Mouse (Mus musculus): ENCODE data around the gene Arhgef40.

Gene Arhgef40

DNA sequence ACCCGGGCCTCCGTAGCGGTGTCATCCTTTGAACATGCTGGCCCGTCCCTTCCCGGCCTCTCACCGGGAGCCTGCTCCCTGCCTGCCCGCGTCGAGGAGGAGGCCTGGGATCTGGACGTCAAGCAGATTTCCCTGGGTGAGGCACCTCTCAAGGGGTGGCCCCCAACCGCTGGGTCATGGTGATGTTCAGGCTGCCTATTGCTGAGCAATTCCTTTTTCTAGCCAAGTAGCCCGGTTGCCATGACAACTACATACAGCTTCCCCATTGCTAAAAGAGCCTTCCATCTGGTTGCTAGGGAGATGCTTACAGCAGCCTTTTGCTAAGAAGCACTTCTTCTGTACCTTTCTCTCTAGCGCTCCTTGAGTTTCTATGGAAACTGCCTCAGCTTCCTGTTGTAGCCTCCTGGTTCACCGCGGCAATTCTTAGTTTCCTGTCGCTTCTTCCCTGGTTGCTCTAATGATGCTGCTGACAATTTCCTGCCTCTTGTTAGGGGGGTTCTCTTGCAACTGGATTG is 19.5 kb downstream of the Arhgef40 start:
- peak; percentile 82 for DNase-seq (ENCODE audit: low read depth)

DNA sequence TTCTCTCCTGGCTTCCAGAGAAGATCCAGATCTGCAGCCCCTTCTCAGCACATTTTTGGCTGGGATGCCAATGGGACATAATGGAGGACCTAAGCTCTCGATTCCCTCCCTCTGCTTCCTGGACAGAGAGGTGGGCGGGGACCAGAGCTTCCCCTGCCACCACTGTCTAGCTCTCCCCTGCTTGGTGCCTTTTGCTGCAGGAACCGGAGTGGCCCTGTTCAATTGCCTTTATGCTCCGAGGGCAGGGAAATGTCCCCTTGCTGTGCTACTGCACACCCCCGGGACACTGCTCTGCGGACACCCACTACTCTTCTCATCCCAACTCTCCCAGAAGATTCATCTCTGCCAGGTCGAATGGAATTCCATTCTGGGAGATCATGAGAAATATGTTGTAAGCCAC is 20.6 kb downstream of the Arhgef40 start:
- DNase-seq (ENCODE audit: low read depth): no peak

DNA sequence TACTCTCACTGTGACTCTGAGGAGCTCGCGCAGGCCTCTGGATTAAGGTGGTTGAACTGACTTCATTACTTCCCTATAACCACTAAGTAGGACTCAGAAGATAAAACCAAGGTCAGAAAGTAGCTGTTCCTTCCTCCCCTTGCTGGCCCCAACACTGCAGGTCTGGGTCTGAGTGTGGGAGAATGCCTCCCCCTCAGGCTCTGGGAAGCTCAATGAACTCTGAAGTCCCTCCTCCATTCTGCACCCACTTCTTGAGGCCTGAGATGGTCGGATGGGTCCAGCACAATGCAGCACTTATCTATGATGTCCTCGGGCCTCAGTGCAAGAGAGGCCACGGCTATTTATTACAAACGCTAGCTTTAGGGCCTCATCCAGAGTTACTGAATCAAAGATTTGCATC is 21.1 kb downstream of the Arhgef40 start:
- DNase-seq (ENCODE audit: low read depth): no peak

DNA sequence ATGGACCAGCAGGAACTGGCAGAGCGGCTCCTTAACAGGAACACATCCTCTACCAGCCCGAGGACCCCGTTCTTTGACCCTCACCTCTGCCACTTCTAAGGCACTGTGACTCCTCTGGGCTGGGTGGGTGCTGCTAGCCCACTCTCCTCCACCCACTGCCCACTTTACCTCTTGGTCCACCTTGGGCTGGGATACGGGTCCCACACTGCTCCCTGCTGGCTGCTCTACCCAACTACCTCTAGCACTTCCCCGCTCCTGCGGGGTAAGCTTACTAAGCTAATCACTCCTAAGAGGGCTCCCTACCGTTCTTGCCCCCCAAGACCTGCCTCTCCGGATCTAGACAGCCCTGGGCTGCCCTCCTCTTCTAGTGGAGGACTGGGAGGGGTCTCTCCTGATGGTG is 21.7 kb downstream of the Arhgef40 start:
- DNase-seq (ENCODE audit: low read depth): no peak

DNA sequence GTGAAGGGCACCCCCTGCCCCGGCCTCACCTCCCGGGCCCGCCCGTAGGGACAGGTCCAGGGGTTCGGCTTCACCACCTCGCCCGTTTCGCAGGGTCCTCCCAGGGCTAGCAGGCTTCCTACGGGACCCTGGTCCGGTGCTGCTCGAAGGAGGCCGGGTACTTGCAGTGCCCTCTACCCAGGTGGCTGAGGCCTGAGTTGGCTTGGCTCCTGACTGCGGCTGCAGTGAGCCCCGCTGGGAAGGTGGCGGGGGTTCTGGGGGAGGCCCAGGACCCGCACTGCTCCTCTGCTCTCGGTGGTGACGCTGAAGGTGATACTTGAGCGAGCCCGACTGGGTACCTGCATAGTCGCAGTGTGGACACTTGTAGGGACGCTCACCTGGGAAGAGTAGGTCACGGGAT is 22.3 kb downstream of the Arhgef40 start:
- no peak for DNase-seq (ENCODE audit: low read depth)

DNA sequence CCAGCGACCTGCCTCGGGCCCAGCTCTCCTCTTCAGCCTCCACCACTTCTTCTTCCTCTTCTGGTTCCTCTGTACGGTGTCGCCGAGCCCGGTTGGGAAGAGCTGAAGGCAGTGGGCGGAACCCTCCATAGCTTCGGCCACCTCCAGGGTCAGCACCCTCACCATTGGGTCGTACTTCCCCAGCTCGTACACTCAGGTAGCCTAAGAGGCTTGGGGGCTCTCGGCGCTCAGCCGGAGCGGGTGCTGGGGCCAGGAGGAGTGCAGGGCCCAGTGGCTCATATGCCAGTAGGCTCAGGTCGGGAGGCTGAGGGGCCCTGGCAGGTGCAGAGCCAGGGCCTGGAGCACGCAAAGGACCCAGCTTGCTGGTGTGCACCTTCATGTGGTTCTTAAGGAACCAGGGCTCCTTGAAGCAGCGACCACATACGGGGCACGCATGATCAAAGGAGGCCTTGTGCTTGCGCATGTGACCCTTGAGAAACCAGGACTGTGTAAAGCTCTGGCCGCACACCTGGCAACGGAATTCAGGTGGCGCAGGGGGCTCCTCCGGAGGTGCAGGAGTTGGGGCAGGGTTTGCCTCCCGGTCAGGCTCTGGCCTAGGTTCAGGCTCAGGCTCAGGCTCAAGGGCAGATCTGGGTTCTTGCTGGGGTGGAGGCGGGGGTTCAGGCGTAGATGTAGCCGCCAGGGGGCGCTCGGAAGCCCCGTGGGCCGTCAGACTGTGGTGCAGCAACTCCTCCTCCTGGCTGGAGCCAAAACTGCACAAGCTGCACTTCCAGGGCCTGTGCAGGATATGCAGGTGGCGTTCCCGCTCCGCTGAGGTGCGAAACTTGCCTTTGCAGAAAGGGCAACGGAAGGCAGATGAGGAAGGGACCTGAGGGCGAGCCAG is 24.0 kb downstream of the Arhgef40 start:
- DNase-seq (ENCODE audit: low read depth): peak; percentile 96

DNA sequence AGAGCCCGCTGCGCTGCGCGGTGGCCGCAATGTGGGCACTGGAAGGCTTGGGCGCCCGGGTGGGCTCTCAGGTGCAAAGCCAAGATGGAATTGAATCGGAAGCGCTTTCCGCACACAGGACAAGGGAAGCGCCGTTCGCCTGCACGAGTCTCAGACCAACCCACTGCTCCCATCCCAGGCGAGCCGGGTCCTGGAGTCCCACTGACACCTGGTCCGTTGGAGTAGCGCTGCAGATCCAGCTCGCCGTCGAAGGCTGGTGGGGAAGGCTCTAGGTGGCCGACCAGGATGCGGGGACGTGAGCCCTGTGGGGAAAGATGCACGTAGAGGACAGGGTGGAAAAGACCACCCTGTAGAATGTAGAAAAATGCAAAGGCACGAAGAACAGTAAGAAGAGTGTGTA is 24.8 kb downstream of the Arhgef40 start:
- DNase-seq (ENCODE audit: low read depth): no peak

DNA sequence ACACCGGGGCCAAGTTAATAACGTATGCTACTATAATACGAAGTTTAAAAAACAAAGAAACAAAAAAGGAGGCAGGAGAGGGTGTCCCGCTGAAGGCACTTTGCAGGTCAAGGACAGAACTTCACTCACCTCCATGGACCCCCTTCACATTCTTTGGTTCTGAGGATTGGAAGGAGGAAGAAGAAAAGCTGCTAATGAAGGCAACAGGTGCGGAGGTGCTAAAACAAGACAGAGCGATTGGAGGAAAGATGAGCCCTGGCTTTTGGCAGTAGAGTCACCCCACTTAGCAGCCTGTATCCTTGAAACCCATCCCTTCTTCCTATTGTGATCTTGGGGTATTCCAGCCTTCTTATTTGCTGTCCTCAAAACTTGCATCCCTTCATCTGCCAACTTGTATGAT is 25.3 kb downstream of the Arhgef40 start:
- DNase-seq (ENCODE audit: low read depth): no peak

DNA sequence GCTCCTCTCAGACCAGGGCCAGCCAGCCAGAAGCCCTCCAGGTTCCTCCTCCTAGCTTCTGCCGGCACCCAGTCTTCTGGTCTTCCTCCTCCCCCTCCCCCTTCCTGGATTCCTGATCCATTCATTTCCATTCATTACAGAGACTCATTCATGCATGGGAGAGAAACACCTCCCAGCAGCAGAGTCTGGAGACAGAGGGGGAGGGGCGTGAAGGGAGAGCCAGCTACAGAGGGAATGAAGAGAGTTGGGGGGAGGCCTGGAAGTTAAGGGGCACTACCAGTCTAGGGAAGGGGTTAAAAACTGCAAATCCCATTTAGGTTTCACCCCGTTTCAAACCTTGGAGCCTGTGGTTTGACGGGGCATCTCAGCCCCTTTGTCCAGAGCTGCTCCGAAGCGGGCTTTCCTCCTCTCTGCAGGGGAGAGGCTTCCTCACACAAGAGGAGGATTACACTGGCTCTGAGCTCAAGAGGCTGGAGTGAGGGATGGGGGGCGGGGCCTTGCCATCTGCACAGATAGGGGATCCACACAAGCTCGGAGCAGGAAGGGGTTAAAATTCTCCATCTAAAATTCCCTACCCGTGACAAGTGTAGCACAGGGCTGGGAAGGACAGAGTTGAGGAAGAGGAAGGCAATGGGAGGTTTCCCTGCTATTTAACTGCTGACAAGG is 26.1 kb downstream of the Arhgef40 start:
- no peak for DNase-seq (ENCODE audit: low read depth)

DNA sequence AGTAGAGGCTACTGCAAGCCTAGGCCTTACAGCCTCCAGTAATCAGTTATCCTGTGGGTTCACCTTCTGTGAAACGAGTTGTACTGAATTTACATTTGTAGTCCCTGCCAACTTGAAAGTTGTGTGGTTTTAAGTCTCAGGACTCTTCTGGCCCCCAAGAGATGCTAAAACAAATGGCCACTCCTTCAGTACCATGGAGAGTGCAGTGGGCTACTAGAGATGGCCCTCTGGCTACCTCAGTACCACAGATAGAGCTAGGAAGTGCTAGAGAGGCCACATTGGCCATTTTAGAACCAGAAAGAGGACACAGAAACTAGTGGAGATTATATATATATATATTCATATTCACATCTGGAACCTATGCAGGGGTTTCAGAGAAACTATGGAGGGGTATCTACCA is 27.2 kb downstream of the Arhgef40 start:
- no peak for DNase-seq (ENCODE audit: low read depth)

DNA sequence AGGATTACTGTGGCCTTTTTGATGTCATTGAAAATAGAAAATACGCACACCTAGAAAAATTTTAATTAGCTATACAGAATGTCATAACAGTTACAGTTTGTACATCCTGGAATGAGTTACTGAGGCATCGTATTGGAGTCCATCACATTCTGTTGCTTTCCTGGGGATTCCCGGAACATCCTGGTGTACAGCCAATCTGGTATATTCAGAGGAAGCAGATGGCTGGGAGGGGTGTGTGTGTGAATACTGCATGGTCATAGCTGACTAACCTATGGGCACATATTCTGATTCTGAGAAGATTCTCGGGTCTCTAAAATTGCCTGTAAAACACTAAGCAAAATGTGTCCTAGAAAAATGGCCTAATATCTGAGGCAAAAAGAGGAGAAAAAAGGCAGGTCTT is 27.6 kb downstream of the Arhgef40 start:
- no peak for DNase-seq (ENCODE audit: low read depth)

DNA sequence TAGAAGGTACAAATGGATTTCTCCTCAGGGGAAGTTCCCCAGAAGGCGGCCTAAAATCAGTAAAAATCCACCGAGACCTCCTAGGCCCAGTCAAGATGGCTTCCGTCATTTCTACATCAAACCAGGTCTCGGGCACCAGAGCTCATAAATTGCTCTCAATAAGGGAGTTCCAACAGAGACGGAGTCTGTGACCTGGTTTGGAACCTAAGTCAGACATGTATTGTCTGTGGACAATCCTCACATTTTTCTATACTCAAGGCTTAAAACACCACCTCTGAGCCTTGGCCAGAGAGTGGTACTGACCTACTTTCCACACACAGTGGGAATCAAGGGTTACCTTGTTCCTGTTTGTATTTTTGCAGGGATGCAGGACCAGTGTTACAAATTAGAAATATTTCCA is 28.0 kb downstream of the Arhgef40 start:
- no peak for DNase-seq (ENCODE audit: low read depth)

DNA sequence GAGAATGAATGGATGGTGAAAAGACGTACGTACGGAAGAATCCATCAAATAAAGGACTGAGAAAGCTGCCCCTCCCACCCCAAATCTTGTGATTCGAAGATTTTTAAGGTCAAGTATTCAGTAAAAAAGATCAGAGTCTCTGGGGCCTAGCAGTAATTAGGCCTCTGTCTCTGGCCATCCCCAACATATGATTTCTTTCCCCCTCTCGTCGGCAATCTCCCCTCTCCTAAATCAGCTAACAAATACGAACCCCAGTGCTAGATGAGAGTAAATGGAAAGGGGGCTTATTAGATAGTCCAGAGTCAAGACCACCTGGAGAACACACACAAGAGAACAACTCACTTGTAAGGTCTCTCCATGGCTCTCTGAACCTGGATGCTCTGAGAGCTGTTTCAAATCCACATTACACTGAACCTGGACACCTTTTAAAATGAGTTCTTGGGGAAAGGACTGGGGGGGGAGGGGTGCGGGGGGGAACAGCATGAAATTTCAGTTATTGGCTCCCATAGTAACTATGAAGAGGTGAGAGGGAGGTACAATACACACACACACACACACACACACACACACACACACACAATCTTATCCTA is 28.6 kb downstream of the Arhgef40 start:
- no peak for DNase-seq (ENCODE audit: low read depth)

DNA sequence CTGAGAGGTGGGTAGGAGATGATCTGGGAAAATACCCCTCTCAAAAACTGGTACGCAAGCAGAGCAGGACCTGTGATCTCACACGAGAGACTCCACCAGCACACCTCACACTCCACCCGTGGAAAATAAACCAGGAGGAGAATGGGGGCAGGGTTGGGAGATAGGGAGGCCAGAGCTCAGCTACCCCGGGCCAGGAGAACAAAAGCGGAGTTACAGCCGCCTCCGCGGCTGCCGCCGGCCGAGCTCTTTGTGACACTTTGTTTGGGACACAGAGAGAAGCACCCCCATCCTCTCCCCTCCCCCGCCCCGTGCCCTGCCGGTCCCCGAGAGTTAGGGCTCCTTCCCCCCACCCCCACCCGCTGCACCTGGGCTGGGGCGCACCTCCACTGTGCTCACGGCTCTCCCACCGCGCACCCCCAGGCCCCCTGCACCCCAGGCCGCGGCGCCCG is 29.3 kb downstream of the Arhgef40 start:
- peak; percentile 63 for DNase-seq (ENCODE audit: low read depth)

DNA sequence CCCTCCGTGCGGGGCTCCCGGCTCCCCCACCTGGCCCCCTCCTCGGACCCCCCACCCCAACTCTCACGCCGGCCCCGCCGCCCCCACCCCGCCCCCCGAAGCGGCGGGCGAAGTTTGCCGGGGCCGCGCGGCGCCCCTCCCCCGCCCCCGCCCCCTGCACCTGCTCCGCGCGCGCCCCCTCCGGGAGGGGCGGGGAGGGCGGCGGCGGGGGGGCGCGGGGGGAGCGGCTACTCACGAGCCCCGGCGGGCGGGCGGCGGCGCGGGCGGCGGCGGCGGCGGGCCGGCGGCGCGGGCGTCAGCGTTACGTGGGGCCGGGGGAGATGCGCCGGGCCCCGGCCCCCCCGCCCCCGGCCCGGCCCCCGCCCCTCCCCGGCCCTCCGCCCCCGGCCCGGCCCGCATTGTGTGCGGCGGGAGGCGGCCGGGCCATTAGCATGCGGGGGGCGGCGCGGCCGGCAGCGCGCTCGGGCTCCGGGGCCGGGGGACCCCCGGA is 29.8 kb downstream of the Arhgef40 start:
- DNase-seq (ENCODE audit: low read depth): no peak

DNA sequence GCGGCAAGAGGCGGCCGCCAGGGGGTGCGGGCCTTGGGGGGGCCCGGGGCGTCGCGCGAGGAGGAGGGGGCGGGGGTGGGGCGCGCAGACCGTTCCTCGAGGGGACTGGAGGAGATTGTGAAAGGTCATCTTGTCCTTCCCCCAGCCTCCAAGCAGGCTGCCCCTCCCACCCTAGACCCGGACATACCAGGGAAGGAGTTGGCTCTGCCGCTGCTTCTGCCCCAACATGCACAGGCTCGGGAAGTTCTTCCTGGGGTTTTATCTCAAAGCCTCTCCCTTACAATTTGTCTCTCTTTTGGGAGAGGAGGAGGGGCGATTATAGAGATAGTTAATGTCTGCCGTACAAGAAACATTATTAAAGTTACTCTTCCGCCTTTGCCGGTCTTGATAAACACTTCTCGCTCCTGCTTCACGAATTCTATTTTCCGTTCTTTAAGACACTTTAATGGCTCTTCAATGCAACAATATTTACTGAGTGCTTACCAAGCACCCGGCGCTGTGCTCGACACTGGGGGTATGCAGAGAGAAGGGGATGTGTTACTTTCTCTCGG is 30.3 kb downstream of the Arhgef40 start:
- DNase-seq (ENCODE audit: low read depth): peak; percentile 57

DNA sequence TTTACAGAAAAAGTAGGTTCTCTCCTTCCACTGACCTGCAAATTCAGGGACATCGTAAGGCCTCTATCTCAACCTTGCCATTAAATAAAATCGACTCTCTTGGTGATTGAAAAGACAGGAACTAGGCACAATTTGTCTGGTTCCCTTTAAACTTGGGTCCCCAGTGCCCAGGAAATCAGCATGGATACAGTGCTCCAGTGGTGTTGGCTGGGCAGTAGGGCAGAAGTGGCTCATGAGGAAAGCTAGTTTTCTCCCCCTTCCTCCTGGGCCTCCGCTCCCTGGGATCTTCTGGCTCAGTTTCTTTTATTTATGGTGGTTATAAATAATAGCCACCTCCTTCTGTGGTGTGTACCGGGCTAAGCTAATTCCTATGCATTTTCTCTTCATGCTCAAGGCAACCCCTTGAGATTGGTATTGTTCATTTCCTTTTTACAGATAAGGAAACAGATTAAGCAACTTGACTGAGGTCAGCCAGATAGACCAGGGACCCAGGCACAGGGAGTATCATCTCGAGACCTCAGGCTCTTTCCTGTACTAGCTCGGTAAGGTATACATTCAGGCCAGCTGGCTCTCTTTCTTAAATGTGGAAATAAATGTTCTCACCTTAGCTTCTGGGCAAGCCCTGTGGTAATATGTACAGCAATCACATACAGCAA is 31.1 kb downstream of the Arhgef40 start, which contains the start of gene Tmem253:
TSS of gene Tmem253 (plus strand) at position 214 of the 656 bp plus-strand sequence.
- DNase-seq (ENCODE audit: low read depth): no peak

DNA sequence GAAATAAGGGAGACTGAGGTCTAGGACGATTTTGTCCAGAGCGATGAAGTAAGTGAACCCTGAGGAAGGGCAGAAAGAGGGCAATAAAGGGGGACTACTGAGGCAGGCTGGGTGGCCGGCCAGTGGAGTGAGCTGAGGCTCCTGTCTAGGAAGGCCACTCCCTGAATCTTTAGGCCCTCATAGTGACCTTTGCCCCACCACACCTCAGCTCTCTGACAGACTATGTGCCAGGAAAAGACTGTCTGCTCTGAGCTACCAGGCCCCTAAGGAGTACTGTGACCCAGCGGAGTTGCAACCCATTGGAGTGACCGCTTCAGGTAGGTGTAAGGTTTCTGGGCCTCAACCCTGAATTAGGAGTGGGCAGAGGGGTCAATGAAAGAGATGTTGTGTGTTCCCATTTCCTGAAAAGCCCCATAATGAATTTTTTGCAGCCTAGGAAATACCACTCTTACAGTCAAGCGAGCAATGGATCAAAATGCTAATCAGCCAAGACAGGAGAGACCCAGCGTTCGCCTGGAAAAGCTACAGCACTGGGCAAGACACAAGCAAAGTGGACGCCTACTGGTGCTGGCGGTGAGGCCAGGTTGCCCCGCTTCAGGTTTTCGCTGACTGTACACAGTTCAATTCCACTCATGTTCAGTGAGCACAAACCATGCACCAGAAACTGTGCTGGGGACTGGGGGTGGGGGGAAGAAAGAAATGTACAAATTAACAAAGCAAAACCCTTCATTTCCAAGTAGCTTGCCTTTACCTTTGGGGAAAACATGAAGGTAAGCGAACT is 32.3 kb downstream of the Arhgef40 start:
- DNase-seq (ENCODE audit: low read depth): no peak

DNA sequence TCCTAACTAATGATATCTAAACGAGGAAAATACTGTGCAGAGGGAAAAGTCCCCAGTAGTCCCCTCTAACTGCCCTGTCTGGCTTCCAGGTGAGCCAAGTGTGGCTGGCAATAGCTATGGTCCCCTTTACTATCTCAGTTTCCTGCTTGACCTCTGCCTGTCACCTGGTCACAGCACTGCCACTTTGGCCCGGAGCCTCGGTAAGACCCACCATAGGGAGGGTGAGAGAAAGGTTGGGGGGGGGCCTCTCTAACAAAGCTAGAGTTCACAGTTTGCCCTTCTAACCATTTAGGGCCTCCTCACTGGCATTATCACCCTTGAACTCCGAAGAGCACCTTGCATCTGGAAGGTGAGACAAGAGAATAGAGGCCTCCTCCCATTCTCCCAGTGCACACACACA is 33.1 kb downstream of the Arhgef40 start:
- no peak for DNase-seq (ENCODE audit: low read depth)

DNA sequence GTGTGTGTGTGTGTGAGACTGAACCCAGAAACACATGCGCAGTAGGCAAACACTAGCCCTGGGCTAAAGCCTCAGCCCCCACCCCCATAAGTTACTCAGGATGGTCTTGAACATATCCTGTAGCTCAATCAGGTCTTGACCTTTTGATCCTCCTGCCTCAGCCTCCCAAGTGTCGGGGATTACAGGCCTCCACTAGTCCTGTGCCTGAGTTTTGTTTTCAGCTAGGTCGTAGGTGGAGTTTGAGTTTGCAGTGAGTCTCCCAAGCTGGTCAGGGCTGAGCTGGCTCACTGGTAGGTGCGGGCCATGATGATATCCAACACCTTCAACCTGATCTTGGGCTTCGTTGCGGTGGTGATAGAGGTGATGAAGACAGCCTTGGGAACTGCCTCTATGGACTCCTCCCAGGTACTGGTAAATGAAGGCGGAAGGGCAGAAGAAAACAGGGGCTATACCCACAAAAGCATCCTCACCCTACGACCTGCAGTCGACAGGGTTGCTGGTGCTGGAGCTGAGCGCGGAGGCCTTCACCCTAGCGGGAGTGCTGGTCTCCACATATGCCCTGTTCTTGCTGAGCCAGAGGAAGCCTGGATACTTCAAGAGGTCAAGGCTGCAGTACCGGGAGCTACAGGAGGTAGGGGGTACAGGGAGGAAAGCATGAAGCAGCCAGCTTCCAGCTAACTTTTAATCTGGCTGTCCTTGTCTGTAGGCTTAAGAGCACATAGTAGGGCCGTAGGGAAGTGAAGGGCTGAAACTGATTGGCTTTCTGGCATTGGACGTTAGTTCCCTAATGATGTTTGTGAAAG is 33.9 kb downstream of the Arhgef40 start:
- DNase-seq (ENCODE audit: low read depth): no peak

Data from naive thymus-derived CD4-positive, alpha-beta T cell, adult 2 months (primary cell).